Mouse (Mus musculus) G1E-ER4 (cell line): ENCODE results near the gene Slc22a17. TPM values are rescaled to one million over a fixed set of nuclear protein-coding genes. Genes with fewer than 3 reads are reported as not detected.

Source experiments
- GATA1 ChIP-seq: IDR thresholded peaks from one replicate; pipeline ENCODE4 v1.8.0; 2012; ENCODE audit warnings: low read length, inconsistent platforms
- polyA plus RNA-seq: library from polyadenylated mRNA; stranded (reverse); fragments of >175 nt; gene quantifications from 2 replicates; pipeline ENCODE4 v1.2.3, GENCODE M21; 2012

Slc22a17 gene
- polyA plus RNA-seq, 1 experiment, result not detected

DNA sequence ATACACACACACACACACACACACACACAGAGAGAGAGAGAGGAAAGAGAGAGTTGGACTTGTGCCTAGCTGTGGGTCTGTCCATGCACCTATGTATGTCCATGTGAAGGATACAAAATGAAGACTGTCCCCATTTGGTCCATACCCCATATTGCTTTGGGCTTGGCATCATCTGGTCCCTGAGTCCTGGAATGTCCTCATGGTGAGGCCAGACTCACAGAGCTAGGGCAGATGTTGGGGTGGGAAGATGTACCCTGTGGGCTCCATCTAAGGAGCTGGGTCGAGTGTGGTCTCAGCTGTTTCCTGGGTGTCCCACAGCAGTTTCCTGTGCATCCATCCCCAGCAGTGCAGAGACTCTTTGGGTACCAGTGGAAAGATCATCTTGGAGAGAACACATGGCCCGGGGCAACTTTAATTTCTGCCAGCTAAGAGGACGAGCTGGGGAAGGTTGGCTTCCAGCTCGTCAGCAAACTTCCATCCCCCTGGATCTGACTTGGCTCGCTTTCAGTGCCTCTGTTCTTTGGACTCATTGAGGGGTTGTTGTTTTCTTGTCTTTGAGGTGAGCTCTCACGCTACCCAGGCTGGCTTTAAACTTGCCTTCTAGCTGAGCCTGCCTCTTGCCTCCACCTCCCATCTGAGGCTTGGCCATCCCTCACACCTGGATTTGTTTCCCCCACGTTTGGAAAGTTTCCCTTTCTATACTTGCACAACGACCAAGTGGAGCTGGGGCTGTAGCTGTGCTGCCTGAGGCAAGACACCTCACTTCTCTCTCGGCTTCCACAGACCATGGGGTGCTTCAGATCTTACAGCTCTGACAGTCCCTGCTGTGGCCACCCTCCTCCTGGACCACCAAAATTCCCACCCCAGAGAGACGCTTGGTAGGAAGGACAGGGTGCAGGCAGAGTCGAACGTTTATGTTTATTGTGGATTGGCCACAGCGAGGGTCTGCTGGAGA is 28.4 kb upstream of the Slc22a17 start:
- TF ChIP-seq GATA1, result no peak

DNA sequence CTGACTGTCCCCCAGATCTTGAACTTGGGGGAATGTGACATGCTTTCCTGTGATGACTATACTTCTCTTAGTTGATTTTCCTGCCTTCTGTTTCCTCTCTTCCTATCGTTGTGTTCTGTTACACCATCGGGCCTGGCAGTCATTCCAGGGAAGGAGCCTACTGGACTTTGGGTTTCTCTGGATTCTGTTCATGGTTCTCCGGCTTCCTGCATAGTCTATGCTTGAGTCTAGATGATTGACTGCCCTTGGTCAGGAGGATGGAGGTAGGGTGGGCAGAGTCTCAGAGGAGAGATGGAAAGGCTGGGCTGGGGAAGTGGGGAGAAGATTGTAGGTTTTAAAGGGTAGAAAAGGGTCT is 27.2 kb upstream of the Slc22a17 start:
- TF ChIP-seq GATA1, result no peak

DNA sequence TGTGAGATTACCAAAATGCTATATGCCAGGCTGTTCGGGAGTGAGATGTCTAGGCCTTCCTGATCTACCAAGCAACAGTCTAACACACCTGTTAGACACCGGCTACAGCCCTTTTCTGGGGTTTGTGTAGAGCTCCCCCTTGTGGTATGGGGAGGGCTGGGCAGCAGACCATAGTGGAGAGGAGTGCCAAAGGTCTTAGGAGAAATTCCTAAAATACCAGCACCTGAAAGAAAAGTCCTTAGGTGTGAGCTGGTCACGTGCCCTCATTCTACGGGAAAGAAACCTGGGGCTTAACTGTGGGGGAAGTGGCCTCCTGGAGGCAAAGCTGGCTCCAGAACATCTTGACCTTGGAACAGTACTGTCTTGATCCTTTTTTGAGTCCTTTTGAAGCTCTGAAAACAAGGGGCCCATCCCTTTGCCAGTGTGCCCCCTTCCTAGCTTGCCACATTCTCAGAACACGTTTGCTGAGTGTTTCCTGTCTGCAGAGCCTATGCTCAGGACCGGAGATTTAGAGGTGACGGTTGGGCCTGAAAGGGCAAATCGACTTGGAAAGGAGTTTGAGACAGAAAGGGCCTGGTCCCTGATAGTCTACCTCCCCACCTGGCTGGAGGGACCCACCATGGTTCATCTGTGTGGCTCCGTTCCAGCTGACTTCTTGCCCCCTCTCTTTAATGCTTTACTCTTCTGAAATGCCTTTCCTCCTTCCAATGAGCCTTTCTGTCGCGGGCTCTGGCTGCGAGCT is 26.7 kb upstream of the Slc22a17 start:
- TF ChIP-seq GATA1, result no peak

DNA sequence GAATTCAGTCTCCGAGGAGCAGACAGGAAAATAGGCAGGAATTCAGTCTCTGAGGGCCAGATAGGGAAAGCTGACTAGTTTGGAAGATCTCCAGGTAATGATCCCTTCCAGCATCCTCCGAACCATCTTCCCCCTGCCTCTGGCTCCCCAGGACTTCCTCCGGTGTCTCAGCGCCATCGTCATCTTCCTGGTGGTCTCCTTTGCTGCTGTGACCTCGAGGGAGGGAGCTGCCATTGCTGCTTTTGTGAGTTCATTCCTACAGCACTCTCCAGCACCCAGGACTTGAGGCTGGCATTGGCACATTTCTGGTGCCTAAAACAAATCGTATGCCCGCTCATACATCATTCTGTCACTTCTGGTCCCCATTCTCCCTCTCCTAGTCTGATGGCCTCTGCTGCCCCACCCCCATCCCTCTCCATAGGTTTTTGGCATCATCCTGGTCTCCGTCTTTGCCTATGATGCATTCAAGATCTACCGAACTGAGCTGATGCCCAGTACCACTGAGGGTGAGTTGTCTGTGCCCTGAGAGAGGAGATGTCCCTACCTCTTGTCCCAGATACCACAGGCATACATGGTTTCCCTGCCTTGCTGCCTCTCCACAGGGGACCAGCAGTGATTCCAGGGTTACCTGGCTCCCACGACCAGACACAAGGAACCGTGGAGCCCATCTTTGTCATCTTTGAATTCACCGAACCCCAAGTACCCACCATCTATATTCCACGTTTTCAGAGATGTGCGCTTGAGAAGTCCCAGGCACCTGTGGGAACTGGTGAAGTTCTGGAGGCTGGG is 25.7 kb upstream of the Slc22a17 start:
- TF ChIP-seq GATA1, result no peak

DNA sequence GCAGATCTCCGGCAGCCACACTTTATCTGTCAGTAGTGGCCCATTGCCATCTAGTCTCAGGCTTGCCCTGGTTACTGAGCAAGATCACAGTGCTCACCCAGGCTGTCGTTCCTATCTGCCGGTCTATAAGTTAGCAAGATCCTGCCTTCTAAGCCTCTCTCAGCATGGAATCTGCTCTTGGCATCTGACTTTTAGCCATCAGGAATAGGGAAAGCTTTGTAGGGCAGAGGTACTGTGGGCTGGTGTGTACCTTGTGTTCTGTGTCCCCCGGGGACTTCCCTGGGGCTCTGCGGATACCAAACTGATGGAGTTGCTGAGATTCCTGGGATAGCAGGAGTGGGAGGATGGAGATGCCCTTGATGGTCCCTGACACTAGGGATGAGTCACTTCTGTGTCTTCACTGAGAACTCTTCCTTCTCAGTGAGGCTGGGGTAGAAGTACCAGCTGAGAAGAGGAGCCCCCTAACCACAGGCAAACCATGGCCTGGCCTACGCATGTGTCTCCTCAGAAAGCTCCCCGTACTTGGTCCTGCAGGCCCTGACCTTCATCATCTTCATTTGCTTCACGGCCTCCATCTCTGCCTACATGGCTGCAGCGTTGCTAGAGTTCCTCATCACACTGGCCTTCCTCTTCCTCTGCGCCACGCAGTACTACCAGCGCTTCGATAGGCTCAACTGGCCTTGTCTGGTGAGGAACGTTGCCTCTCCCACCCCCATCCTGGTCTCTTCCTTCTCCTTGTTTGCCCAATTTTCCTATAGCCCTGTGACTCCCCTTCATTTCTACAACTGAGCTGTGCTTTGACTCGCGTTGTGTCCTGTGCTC is 24.6 kb upstream of the Slc22a17 start:
- TF ChIP-seq GATA1, result no peak

DNA sequence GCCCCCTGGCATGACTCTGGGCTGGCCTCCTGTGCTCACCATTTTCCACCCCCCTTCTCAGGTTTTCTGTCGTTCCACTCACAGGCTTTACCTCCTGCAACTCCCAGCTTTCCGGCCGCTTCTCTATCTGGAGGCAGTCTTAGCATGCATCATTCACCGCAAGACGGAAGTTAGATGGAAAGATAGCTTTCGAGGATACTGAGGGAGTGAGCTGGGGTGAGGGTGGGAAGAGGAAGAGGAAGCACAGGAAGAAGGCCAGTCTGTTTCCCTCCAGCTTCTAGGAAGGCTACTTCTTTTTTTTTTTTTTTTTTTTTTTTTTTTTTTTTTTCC is 23.9 kb upstream of the Slc22a17 start:
- TF ChIP-seq GATA1, result no peak

DNA sequence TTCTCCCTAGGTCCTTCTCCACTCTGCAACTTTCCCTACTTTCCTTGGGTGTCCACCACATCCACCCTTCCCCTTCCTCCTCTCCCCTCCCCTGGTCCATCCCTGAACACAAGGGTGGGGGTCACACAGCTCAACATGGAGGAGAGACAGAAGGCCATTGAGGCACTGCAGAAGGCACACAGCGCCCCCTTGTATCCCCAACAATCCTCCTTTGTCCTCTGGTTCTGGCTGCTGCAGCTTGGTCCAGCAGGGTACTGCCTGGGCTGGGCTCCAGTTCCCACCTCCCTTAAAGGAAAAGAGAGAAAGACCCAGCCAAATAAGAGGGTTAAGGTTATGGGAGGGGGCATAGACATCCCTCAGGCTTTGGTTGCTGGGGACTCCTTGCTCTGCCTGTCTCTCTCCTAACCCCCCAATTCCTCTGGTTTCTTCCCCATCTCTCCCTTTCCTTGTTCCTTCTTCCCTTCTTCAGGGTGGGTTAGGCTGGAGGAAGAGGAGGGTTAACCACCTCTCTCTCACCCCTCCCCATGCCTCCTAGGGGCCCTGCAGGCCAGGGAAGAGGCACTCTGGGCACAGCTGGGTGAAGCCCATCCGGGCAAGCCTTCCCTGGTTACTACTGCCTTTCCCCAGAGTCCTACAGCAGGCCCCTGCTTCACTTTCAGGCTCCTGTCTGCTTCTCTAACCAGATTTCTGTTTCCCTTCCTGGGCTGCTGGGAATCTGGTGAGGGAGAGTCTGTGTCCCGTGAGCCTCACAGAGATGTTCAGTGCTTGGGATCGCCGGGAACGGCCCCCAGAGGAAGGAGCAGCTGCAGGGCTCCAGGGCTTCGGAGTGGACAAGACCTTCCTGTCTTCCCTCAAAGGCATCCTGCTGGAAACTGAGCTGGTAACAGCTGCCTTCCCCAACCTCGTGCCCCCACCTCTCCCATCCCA is 23.2 kb upstream of the Slc22a17 start, which contains the start of gene Cmtm5:
Cmtm5 (plus strand) TSS at position 358 of the 927 bp plus-strand sequence.
- TF ChIP-seq GATA1, result no peak

DNA sequence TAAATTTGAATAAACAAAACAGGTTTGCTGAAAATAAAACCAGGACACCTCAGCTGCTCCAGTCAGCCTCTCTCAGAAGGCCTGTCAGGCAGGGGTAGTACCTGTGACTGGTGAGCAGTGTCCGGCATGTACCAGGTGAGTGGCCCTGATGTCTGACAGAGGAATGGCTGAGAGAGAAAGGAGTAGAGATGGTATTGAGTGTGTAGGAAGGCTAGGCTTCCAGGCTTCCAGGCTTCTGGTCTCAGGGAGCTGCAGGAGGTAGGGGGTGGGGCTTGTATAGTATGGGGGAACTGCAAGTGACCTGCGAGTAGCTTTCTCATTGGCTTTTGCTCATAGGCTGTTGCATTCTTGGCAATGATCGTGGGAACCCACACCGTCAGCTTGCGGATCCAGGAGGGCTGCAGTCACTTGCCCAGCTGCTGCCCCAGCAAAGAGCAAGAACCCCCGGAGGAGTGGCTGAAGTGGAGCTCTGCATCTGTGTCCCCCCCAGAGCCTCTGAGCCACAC is 19.8 kb upstream of the Slc22a17 start, which contains the start of gene Il25:
Il25 (plus strand) TSS at position 51 of the 506 bp plus-strand sequence.
- no peak for TF ChIP-seq GATA1

DNA sequence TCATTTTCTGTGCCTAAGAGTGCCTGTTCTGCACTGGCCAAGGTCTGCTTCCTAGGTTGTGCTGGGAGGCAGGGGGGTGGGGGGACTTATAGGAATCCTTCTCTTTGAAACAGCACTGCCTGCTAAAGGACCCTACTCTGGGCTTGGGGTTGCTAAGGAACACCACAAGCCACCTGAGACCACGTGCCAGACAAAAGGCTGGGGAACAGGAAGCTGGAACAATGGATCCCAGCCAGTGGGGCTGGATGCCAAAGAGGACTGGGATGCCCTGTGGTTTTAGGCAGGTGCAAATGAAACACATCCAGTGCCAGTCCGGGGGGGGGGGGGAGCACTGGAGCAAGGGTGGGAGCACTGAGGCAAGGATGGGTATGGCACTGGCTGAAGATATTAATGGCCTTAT is 17.5 kb upstream of the Slc22a17 start:
- TF ChIP-seq GATA1, result no peak

DNA sequence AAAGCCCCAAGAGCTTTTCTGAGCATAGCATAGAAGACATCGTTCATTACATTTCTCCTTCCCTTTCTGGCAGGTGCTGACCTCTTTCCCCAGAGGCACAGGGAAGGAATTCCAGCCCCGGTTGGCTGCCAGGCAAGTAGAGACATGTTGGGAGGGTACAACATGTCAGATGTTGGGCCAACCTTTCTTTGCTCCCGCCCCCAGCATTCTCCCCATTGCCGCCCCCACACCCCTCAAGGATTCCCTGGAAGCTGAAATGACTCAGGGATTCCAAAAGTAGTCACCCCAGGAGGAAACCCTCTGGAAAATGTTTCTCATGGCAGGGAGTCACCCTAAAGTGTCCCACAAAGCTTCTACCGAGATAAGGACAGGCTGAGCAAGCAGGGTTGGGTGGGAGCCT is 16.9 kb upstream of the Slc22a17 start:
- TF ChIP-seq GATA1, result no peak

DNA sequence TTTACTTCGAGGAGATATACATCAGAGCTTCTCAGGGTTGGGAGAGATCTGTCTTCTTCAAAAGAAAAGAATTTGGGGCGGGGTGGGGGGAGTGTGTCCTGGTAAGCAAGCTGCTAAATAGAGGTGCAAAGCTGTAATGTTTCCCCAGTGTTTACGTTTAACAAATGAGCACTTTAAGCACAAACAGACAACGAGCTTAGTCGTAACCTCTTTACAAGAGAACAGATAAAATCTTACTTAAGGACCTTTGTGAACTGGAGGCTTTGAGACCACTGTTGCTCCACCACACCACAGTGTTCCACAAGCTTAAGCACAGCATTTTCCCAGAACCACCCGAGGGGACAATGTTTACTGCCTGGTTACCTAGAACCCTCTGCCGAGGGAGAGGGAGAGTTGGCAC is 14.4 kb upstream of the Slc22a17 start:
- TF ChIP-seq GATA1, result no peak

DNA sequence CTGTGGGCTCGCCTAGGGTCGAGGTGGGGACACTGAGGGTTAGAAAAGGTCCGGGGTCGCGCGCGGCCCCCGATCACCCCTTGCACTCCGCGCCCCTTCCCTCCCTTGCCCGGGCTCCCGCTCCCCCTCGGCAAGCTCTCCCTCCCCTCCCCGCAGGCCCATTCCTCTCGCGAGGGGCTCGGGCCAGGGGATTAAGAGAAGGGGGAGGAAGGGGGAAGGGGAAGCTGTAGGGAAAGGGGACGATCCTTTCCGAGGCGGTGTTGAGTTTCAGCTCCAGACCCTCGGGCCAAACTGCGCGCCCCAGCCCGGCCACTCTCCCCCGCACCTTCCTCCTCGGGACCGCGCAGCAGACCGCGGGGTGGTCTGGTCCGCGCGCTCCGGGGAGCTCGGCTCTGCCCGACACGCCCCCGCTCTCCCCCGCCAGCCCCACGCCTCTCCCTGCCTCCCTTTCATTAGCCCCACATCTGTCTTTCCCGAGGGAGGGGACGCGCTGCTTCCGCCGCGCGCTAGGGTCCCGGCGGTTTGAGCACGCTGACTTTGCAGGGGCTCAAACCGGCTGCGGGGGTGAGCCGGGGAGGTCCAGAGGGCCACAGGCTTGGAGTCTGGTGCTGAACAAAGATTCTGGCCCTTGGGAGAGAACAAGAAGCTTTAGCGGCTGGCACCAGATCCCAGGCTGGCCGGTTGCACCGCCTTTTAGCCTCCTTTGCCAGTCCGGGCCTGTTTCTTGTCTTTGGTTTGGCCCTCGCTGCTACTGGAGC is 13.6 kb upstream of the Slc22a17 start:
- TF ChIP-seq GATA1, result no peak
